Mouse (Mus musculus): ENCODE measurements around the gene Sema4c. TPM values are rescaled to one million over a fixed set of nuclear protein-coding genes. Genes with fewer than 3 reads are reported as not detected.

Gene Sema4c
- polyA plus RNA-seq, 1 experiment from 2014 or later: 3.3 TPM

- DNase-seq (ENCODE audit: low spot score): no peak
- Histone ChIP-seq H3K4me3 (ENCODE audit: low read depth, low read length) (no peak overlapping the region), H3K27ac (ENCODE audit: low read depth, low read length) (no peak overlapping the region), H3K36me3 (ENCODE audit: control insufficient read depth, insufficient read depth, low read length) (no peaks in the 10 kb centered on the region), H3K4me2 (ENCODE audit: low read depth, low read length, severe bottlenecking) (no peak overlapping the region), H3K4me1 (replicated peaks; ENCODE audit: control insufficient read depth, insufficient read depth, low read length) (peaks cover 5% of the 10 kb centered on the region), H3K9me3 (ENCODE audit: control insufficient read depth, low read length) (no peaks in the 10 kb centered on the region), H3K27me3 (ENCODE audit: control insufficient read depth, insufficient read depth, low read length) (no peaks in the 10 kb centered on the region; the same call in 1 of the 2 replicates), H3K9ac (ENCODE audit: low read length) (no peak overlapping the region)
- no peak for ATAC-seq (replicated peaks; ENCODE audit: low FRiP score)
- 76% methylated on average over 4 of the region's 4 CpGs for WGBS
Observed at GRCm38 (mm10) chr1:36563632-36564031, 5.5 kb upstream of the Sema4c start.

GRCm38 (mm10) chr1:36563197-36563596 is 5.0 kb upstream of the Sema4c start:
- Histone ChIP-seq H3K4me3 (ENCODE audit: low read depth, low read length) (no peak overlapping the region), H3K4me2 (ENCODE audit: low read depth, low read length, severe bottlenecking) (no peak overlapping the region), H3K36me3 (ENCODE audit: control insufficient read depth, insufficient read depth, low read length) (no peaks in the 10 kb centered on the region), H3K9me3 (ENCODE audit: control insufficient read depth, low read length) (no peaks in the 10 kb centered on the region), H3K9ac (ENCODE audit: low read length) (no peak overlapping the region), H3K4me1 (replicated peaks; ENCODE audit: control insufficient read depth, insufficient read depth, low read length) (peaks cover 7% of the 10 kb centered on the region), H3K27ac (ENCODE audit: low read depth, low read length) (no peak overlapping the region), H3K27me3 (ENCODE audit: control insufficient read depth, insufficient read depth, low read length) (no peaks in the 10 kb centered on the region; the same call in 1 of the 2 replicates)
- ATAC-seq (replicated peaks; ENCODE audit: low FRiP score): no peak
- WGBS: 82% methylated on average over 2 of the region's 2 CpGs
- DNase-seq (ENCODE audit: low spot score): no peak

GRCm38 (mm10) chr1:36562388-36562787 is 4.2 kb upstream of the Sema4c start:
- no peak overlapping the region for H3K4me2 ChIP-seq (ENCODE audit: low read depth, low read length, severe bottlenecking)
- no peak for DNase-seq (ENCODE audit: low spot score)
- WGBS: 77% methylated on average over 4 of the region's 4 CpGs
- no peak for ATAC-seq (replicated peaks; ENCODE audit: low FRiP score)
- H3K4me1 ChIP-seq (replicated peaks; ENCODE audit: control insufficient read depth, insufficient read depth, low read length): peaks cover 7% of the 10 kb centered on the region
- no peak overlapping the region for H3K9ac ChIP-seq (ENCODE audit: low read length)
- H3K4me3 ChIP-seq (ENCODE audit: low read depth, low read length): no peak overlapping the region
- no peaks in the 10 kb centered on the region for H3K9me3 ChIP-seq (ENCODE audit: control insufficient read depth, low read length)
- no peaks in the 10 kb centered on the region for H3K36me3 ChIP-seq (ENCODE audit: control insufficient read depth, insufficient read depth, low read length)
- H3K27ac ChIP-seq (ENCODE audit: low read depth, low read length): no peak overlapping the region
- no peaks in the 10 kb centered on the region; the same call in 1 of the 2 replicates for H3K27me3 ChIP-seq (ENCODE audit: control insufficient read depth, insufficient read depth, low read length)

- H3K9me3 ChIP-seq (ENCODE audit: control insufficient read depth, low read length): no peaks in the 10 kb centered on the region
- ATAC-seq (replicated peaks; ENCODE audit: low FRiP score) (no peak), DNase-seq (ENCODE audit: low spot score) (no peak)
- no peak overlapping the region for H3K27ac ChIP-seq (ENCODE audit: low read depth, low read length)
- H3K4me1 ChIP-seq (replicated peaks; ENCODE audit: control insufficient read depth, insufficient read depth, low read length): peaks cover 7% of the 10 kb centered on the region
- 72% methylated on average over 6 of the region's 6 CpGs for WGBS
- H3K27me3 ChIP-seq (ENCODE audit: control insufficient read depth, insufficient read depth, low read length): no peaks in the 10 kb centered on the region; the same call in 1 of the 2 replicates
- H3K36me3 ChIP-seq (ENCODE audit: control insufficient read depth, insufficient read depth, low read length): no peaks in the 10 kb centered on the region
- no peak overlapping the region for H3K9ac ChIP-seq (ENCODE audit: low read length)
- no peak overlapping the region for H3K4me3 ChIP-seq (ENCODE audit: low read depth, low read length)
- no peak overlapping the region for H3K4me2 ChIP-seq (ENCODE audit: low read depth, low read length, severe bottlenecking)
Observed at GRCm38 (mm10) chr1:36560903-36561302, 2.8 kb upstream of the Sema4c start.

GRCm38 (mm10) chr1:36559888-36560287 is 1.7 kb upstream of the Sema4c start:
- DNase-seq (ENCODE audit: low spot score) (no peak), ATAC-seq (replicated peaks; ENCODE audit: low FRiP score) (no peak)
- no peak overlapping the region for H3K27ac ChIP-seq (ENCODE audit: low read depth, low read length)
- H3K4me3 ChIP-seq (ENCODE audit: low read depth, low read length): no peak overlapping the region
- no peak overlapping the region for H3K9ac ChIP-seq (ENCODE audit: low read length)
- no peaks in the 10 kb centered on the region for H3K36me3 ChIP-seq (ENCODE audit: control insufficient read depth, insufficient read depth, low read length)
- 72% methylated on average over 5 of the region's 5 CpGs for WGBS
- no peaks in the 10 kb centered on the region; the same call in 1 of the 2 replicates for H3K27me3 ChIP-seq (ENCODE audit: control insufficient read depth, insufficient read depth, low read length)
- H3K4me2 ChIP-seq (ENCODE audit: low read depth, low read length, severe bottlenecking): no peak overlapping the region
- H3K4me1 ChIP-seq (replicated peaks; ENCODE audit: control insufficient read depth, insufficient read depth, low read length): peaks cover 15% of the 10 kb centered on the region
- no peaks in the 10 kb centered on the region for H3K9me3 ChIP-seq (ENCODE audit: control insufficient read depth, low read length)

- H3K27ac ChIP-seq (ENCODE audit: low read depth, low read length): no peak overlapping the region
- no peak overlapping the region for H3K4me3 ChIP-seq (ENCODE audit: low read depth, low read length)
- peaks cover 16% of the 10 kb centered on the region for H3K4me1 ChIP-seq (replicated peaks; ENCODE audit: control insufficient read depth, insufficient read depth, low read length)
- ATAC-seq (replicated peaks; ENCODE audit: low FRiP score): no peak
- H3K9ac ChIP-seq (ENCODE audit: low read length): peak overlapping the region; percentile 98; the same call in 1 of the 2 replicates
- H3K27me3 ChIP-seq (ENCODE audit: control insufficient read depth, insufficient read depth, low read length): no peaks in the 10 kb centered on the region; the same call in 1 of the 2 replicates
- H3K36me3 ChIP-seq (ENCODE audit: control insufficient read depth, insufficient read depth, low read length): no peaks in the 10 kb centered on the region
- no peaks in the 10 kb centered on the region for H3K9me3 ChIP-seq (ENCODE audit: control insufficient read depth, low read length)
- no peak for DNase-seq (ENCODE audit: low spot score)
- 8% methylated on average over 4 of the region's 4 CpGs for WGBS
- H3K4me2 ChIP-seq (ENCODE audit: low read depth, low read length, severe bottlenecking): peak overlapping the region; percentile 99; the same call in 1 of the 2 replicates
Observed at GRCm38 (mm10) chr1:36559256-36559655, 1.1 kb upstream of the Sema4c start.

GRCm38 (mm10) chr1:36557457-36558011 is 615 bp downstream of the Sema4c start:
- no peaks in the 10 kb centered on the region for H3K9me3 ChIP-seq (ENCODE audit: control insufficient read depth, low read length)
- H3K27me3 ChIP-seq (ENCODE audit: control insufficient read depth, insufficient read depth, low read length): no peaks in the 10 kb centered on the region; the same call in 1 of the 2 replicates
- H3K36me3 ChIP-seq (ENCODE audit: control insufficient read depth, insufficient read depth, low read length): peaks cover 8% of the 10 kb centered on the region
- H3K4me2 ChIP-seq (ENCODE audit: low read depth, low read length, severe bottlenecking): peak overlapping the region; percentile 99
- H3K9ac ChIP-seq (ENCODE audit: low read length): peak overlapping the region; percentile 98
- WGBS: under 1% methylated on average over 48 of the region's 48 CpGs
- H3K4me1 ChIP-seq (replicated peaks; ENCODE audit: control insufficient read depth, insufficient read depth, low read length): peaks cover 16% of the 10 kb centered on the region
- H3K27ac ChIP-seq (ENCODE audit: low read depth, low read length): peak overlapping the region; percentile 97
- H3K4me3 ChIP-seq (ENCODE audit: low read depth, low read length): peak overlapping the region; percentile 92
- ATAC-seq (replicated peaks; ENCODE audit: low FRiP score): peak; percentile 63
- DNase-seq (ENCODE audit: low spot score): peak; percentile 91

- DNase-seq (ENCODE audit: low spot score) (peak; percentile 99), ATAC-seq (replicated peaks; ENCODE audit: low FRiP score) (peak; percentile 82)
- H3K4me1 ChIP-seq (replicated peaks; ENCODE audit: control insufficient read depth, insufficient read depth, low read length): peaks cover 16% of the 10 kb centered on the region
- no peaks in the 10 kb centered on the region; the same call in 1 of the 2 replicates for H3K27me3 ChIP-seq (ENCODE audit: control insufficient read depth, insufficient read depth, low read length)
- peak overlapping the region; percentile 98 for H3K9ac ChIP-seq (ENCODE audit: low read length)
- WGBS: 0% methylated on average over 51 of the region's 52 CpGs
- H3K36me3 ChIP-seq (ENCODE audit: control insufficient read depth, insufficient read depth, low read length): peaks cover 14% of the 10 kb centered on the region
- H3K27ac ChIP-seq (ENCODE audit: low read depth, low read length): peak overlapping the region; percentile 97
- no peaks in the 10 kb centered on the region for H3K9me3 ChIP-seq (ENCODE audit: control insufficient read depth, low read length)
- peak overlapping the region; percentile 99 for H3K4me2 ChIP-seq (ENCODE audit: low read depth, low read length, severe bottlenecking)
- peak overlapping the region; percentile 92 for H3K4me3 ChIP-seq (ENCODE audit: low read depth, low read length)
Observed at GRCm38 (mm10) chr1:36556553-36557456, 1.3 kb downstream of the Sema4c start.
